Mouse (Mus musculus): Measurements from ENCODE around the gene Fcgr3. TPM values are rescaled to one million over a fixed set of nuclear protein-coding genes. Genes with fewer than 3 reads are reported as not detected.
"Not testable (repeated sequence)": the region's sequence is repeated elsewhere in the genome, so short reads cannot be mapped to it uniquely, and the experiment has no call there.

The Fcgr3 gene
- total RNA-seq, 2 experiments from 2014 or later = 12.5 to 14.2 TPM

- intact Hi-C loops (cut with DNase I) = not testable (repeated sequence)
- peak in 1 of 2 experiments; percentile 73 for DNase-seq (ENCODE audit: extremely low spot score in 1 of 2, low spot score in 2 of 2)
These were observed 905 bp downstream of the Fcgr3 start for GRCm38 (mm10) chr1:171063569-171064490.

GRCm38 (mm10) chr1:171061566-171061965 lies 3.2 kb downstream of the Fcgr3 start:
- intact Hi-C loops (cut with DNase I) = no loop called here
- DNase-seq (ENCODE audit: extremely low spot score in 1 of 2, low spot score in 2 of 2) = no peak

DNA sequence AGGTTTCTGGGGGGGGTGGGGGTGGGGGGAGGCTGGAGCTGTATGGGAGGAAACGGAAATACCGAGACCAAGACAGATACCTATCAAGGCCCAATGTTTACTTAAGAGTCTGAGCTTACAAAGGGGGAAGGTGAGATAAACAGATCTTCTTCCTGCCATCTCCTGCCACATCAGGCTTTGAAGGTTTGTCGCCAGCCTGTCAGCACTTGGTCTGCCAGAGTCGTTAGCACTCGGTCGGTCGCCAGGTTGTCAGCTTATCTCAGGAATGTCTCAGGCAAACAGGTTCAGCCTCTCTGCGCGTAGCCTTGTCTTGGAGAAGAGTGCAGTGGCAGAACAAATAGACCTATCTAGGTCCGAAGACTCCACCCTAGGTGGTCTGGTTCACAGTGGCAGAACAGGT lies 4.3 kb downstream of the Fcgr3 start:
- intact Hi-C loops (cut with DNase I) = no loop called here
- DNase-seq (ENCODE audit: extremely low spot score in 1 of 2, low spot score in 2 of 2) = no peak

GRCm38 (mm10) chr1:171059203-171059602 lies 5.5 kb downstream of the Fcgr3 start:
- intact Hi-C loops (cut with DNase I) = no loop called here
- DNase-seq (ENCODE audit: extremely low spot score in 1 of 2, low spot score in 2 of 2) = no peak

DNA sequence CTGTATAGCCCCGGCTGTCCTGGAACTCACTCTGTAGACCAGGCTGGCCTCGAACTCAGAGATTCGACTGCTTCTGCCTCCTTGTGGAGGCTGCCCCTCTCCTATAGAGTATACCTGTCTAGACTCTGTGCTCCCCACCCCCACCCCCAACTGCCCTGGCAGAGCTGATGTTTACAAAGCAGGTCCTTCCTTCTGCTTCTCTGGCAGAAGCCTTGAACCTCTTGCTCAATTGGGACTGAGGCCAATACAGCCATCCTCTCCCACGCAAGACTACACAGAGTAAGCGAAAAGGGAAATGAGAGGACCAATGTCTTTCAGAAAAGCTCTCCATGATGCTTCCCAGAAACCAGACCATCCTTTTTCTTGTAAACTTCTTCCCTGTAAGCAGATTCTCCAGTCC lies 7.5 kb downstream of the Fcgr3 start:
- intact Hi-C loops (cut with DNase I) = no loop called here
- DNase-seq (ENCODE audit: extremely low spot score in 1 of 2, low spot score in 2 of 2) = no peak

- no peak for DNase-seq (ENCODE audit: extremely low spot score in 1 of 2, low spot score in 2 of 2)
- intact Hi-C loops (cut with DNase I) = no loop called here
These were observed 11.4 kb downstream of the Fcgr3 start for GRCm38 (mm10) chr1:171053305-171053704.

DNA sequence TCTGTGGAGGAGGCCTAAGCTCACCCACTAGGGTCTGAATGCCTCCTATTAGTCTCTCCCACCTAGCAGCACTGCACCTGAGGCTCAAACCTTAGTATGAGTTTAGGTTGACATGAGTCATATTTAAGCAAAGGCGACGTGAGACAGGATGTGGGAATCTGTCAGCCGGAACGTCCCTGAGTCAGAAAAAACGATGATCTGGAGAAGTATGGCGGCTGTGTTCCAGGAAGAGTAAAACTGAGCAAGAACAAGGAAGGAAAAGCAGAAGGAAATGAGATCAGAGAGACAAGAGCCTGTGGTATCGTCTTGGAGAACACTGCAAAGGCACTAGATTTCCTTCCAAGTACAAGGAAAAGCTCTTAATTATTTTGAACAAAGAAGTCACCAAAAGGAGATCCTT lies 14.0 kb downstream of the Fcgr3 start:
- intact Hi-C loops (cut with DNase I) = no loop called here
- no peak for DNase-seq (ENCODE audit: extremely low spot score in 1 of 2, low spot score in 2 of 2)

GRCm38 (mm10) chr1:171049263-171049662 lies 15.5 kb downstream of the Fcgr3 start:
- DNase-seq (ENCODE audit: extremely low spot score in 1 of 2, low spot score in 2 of 2) = no peak
- intact Hi-C loops (cut with DNase I) = no loop called here

- intact Hi-C loops (cut with DNase I) = no loop called here
- no peak for DNase-seq (ENCODE audit: extremely low spot score in 1 of 2, low spot score in 2 of 2)
These were observed 18.2 kb downstream of the Fcgr3 start for GRCm38 (mm10) chr1:171046501-171046900.

DNA sequence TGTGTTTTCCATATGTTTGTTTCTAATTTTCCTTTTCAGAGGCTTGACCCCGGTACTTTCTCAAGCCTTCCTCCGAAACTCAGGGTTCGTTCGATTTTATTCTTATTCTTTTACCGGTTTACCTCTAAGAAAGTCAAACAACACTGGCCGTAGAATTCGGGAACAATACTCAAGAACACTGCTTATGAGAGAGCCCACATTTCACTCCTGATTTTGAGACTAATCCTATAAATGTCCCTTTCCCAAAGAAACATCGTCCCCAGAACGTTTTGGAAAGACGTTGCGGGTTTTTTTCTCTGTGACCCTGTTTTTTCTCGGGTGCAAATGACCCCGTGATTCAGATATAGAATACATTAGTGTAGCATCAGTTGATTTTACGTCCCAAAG lies 19.7 kb downstream of the Fcgr3 start:
- DNase-seq (ENCODE audit: extremely low spot score in 1 of 2, low spot score in 2 of 2) = no peak
- intact Hi-C loops (cut with DNase I) = no loop called here

- intact Hi-C loops (cut with DNase I) = no loop called here
- DNase-seq (ENCODE audit: extremely low spot score in 1 of 2, low spot score in 2 of 2) = peak; percentile 80 to 91
These were observed 20.2 kb downstream of the Fcgr3 start for GRCm38 (mm10) chr1:171044365-171045078.

DNA sequence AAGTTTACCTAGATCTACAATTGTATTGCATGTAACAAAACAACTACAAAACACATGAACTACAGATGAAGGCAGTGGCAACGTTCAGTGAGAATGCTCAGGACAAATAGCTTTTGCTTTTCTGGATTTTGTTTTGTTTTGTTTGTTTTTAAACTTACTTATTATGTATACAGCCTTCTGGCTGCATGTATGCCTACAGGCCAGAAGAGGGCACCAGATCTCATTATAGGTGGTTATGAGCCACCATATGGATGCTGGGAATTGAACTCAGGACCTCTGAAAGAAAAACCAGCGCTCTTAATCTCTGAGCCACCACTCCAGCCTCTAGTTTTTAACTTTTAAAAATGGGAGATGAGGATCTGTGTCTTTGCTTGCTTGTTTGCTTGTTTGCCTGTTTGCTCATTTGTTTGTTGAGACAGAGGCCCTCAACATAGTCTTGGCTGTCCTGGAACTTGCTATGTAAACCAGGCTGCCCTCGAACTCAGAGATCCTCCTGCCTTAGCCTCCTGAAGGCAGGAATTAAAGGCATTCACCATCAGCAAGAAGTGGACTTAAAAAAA lies 21.1 kb downstream of the Fcgr3 start:
- intact Hi-C loops (cut with DNase I) = no loop called here
- no peak for DNase-seq (ENCODE audit: extremely low spot score in 1 of 2, low spot score in 2 of 2)

DNA sequence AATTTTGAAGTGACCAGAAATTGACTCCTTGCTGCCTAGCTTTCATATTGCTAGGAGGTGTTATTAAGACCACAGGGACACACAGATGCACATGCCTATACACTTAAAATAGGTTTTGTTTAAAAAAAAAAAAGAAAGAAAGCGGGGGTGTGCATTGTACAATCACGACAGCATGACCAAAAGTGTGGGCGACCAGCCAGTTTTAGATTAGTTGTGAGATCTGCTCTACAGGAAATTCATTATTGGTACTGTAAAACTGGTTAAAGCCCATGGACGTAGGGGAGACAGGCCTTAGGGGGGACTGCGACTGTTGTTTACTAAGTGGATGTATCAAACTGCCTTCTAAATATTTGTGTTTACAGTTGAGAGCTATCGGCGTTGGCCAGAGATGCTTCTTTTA lies 24.9 kb downstream of the Fcgr3 start:
- intact Hi-C loops (cut with DNase I) = loop anchor here (2.0 kb wide), 1 partner anchor 63 kb away; no protein-coding TSS in a partner anchor
- DNase-seq (ENCODE audit: extremely low spot score in 1 of 2, low spot score in 2 of 2) = no peak

GRCm38 (mm10) chr1:171039135-171039534 lies 25.6 kb downstream of the Fcgr3 start:
- intact Hi-C loops (cut with DNase I) = loop anchor here (2.0 kb wide), 1 partner anchor 64 kb away; no protein-coding TSS in a partner anchor
- no peak for DNase-seq (ENCODE audit: extremely low spot score in 1 of 2, low spot score in 2 of 2)

DNA sequence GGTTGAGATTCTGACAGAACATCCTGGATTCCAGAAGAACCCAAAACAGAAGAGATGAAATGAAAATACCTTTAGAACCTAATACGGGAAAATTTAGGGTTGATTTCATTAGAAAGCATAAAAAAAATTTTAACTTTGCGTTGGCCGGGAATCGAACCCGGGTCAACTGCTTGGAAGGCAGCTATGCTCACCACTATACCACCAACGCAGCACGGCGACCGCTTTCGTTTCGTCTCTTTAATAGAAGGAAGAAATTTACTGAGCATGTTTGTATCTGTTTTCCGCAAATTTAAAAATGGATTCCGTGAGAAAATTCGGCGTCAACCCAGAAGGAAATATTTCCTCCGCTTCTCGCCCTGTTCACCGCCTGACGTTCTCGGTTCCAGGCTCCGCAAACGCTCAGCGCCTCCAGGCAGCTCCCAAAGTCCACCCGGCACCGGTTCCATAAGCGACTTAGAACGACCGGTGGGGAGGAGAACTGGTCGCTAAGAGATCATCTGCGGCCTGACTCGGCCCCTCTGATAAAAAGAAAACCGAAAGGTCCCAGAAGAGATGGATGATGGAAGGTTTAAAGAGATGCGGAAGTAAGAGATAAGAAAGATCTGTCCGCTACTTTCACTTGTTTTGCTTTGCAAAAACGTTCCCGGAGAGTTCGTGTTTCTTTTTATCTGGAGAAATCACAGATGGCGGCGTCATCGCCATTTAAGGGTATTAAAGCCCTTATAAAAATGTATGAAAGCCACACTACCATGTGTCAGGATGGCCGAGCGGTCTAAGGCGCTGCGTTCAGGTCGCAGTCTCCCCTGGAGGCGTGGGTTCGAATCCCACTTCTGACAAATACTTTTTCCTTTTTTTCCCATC lies 26.6 kb downstream of the Fcgr3 start:
- intact Hi-C loops (cut with DNase I) = loop anchor here (2.0 kb wide), 1 partner anchor 65 kb away; no protein-coding TSS in a partner anchor

GRCm38 (mm10) chr1:171036550-171037324 lies 28.0 kb downstream of the Fcgr3 start:
- intact Hi-C loops (cut with DNase I) = no loop called here
- DNase-seq (ENCODE audit: extremely low spot score in 1 of 2, low spot score in 2 of 2) = peak; percentile 49 to 79

More for the DNA sequence above, 26.6 kb downstream of the Fcgr3 start:
- peak; percentile 81 to 83 for DNase-seq (ENCODE audit: extremely low spot score in 1 of 2, low spot score in 2 of 2)

DNA sequence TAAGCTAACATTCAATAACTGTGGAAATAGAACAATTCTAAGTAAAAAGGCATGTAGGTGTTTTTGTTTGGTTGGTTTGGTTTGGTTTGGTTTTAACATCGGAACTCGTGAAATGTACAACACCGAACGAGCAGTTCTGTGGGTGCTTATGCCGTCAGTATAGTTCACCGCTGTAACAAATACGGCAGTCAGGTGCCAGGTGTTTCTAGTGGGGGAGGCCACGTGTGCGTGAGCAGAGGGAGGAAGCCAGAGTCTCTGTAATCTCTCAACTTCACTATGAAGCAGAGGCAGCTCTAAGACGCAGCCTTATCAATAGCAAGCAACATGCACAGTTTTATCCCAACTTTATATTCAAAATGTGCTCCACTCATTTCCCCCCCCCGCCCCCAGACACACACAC lies 29.1 kb downstream of the Fcgr3 start:
- intact Hi-C loops (cut with DNase I) = no loop called here
- no peak for DNase-seq (ENCODE audit: extremely low spot score in 1 of 2, low spot score in 2 of 2)

GRCm38 (mm10) chr1:171034201-171034600 lies 30.5 kb downstream of the Fcgr3 start:
- intact Hi-C loops (cut with DNase I) = no loop called here
- DNase-seq (ENCODE audit: extremely low spot score in 1 of 2, low spot score in 2 of 2) = no peak

Measured in left cerebral cortex, postnatal 10 days (tissue).